Mouse (Mus musculus) heart, postnatal 0 days (tissue): Measurements from ENCODE around the gene Tmem132d.

ENCODE experiments used
- CTCF ChIP-seq: IDR thresholded peaks from 2 replicates; pipeline ENCODE4 v1.5.1; 2016; ENCODE audit warnings: antibody characterized with exemption, control low read depth, low read depth
- EP300 ChIP-seq: IDR thresholded peaks from 2 replicates; pipeline ENCODE4 v1.6.1; 2016; ENCODE audit warnings: antibody characterized with exemption, low read depth

GRCm38 (mm10) chr5:128158901-128159675 lies 273.8 kb downstream of the Tmem132d start:
- TF ChIP-seq EP300 (no peak), CTCF (no peak)
